Mouse (Mus musculus) left cerebral cortex, postnatal 36 days (tissue): ENCODE data around the gene Gm35134. TPM values are rescaled to one million over a fixed set of nuclear protein-coding genes. Genes with fewer than 3 reads are reported as not detected.
"Not testable (repeated sequence)": the region's sequence is repeated elsewhere in the genome, so short reads cannot be mapped to it uniquely, and the experiment has no call there.

Experiments
- DNase-seq, 2 experiments: peaks; one replicate each; pipeline ENCODE4 v3.0.0; 2021 to 2022; ENCODE audit warnings: low spot score in 2 of 2, mixed read lengths in 1 of 2
- intact Hi-C: fragments of 180-260 bp; cut with DNase I; formaldehyde crosslinking; loops from one replicate; pipeline ENCODE4 v1.15.1; 2025
- total RNA-seq, 2 experiments: library from RNA; stranded (reverse); gene quantifications; 2 replicates each; pipeline ENCODE4 v1.2.3; 2021

Gene Gm35134
- total RNA-seq, result not detected

DNA sequence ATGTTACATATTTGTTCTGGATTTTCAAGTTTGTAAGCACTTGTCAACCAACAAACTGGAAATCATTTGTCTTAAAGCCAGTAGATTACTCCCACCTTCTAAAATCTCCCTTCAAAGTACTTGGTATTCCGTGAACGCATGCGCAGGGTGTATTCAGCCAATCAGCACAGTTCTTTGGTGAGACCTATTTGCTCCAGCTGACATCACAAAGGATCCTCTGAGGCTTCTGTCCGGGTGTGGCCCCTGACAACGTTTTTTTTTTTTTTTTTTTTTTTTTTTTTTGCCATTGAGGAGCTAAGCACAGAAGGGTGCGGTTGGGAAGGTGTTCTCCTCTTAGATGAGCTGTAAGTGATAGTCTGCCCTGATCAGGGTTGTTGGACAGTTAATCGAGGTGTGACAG, at the start of gene Gm35134:
TSS of gene Gm35134 (plus strand) at position 301 of the 400 bp plus-strand sequence.
- DNase-seq, intact Hi-C loops: not testable (repeated sequence)
